Mouse (Mus musculus): ENCODE measurements around the gene Nek8. TPM values are rescaled to one million over a fixed set of nuclear protein-coding genes. Genes with fewer than 3 reads are reported as not detected.
A peak's percentile ranks its signal among the peaks of the same experiment; 100 is the strongest.
"Not testable (repeated sequence)": the region's sequence is repeated elsewhere in the genome, so short reads cannot be mapped to it uniquely, and the experiment has no call there.

The Nek8 gene
- total RNA-seq (2021) = under 1 TPM; 0.37 to 0.50 TPM
- long read RNA-seq, experiment 1, partial matches to known transcripts = 0 of 1 reads
- long read RNA-seq, experiment 1, other reads (novel, unspliced or antisense) = 0 of 1 reads
- long read RNA-seq, experiment 2, partial matches to known transcripts = 0 of 2 reads
- long read RNA-seq, experiment 2, other reads (novel, unspliced or antisense) = 1 of 2 reads

DNA sequence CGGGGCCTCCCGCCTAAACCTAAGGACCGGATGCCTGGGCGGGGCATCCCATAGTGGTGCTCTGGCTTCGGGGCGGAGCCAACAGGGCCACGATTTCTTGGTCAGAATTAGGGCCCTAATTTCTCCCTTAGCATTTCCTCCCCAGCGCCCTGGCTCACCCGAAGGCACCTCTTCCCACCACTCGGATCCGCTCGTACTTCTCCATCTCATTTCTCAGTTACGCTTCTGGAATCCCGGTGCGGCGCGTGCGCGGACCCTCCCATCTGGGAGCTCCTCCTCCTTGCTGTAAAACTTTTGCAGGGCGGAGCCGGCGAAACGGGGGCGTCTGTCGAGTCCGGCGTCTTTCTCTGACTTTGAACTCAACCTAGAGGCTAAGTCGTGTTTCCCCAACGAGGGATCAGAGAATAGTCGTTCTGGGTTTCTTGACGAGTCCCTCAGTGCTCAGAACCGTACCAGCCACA, at the start of gene Nek8, which contains the start of gene Tlcd1:
Gene Nek8, minus strand, starts transcription at position 274 of the 461 bp plus-strand sequence.
Gene Tlcd1, plus strand, starts transcription at position 310 of the 461 bp plus-strand sequence.
- DNase-seq (ENCODE audit: low spot score) = peak; percentile 90

DNA sequence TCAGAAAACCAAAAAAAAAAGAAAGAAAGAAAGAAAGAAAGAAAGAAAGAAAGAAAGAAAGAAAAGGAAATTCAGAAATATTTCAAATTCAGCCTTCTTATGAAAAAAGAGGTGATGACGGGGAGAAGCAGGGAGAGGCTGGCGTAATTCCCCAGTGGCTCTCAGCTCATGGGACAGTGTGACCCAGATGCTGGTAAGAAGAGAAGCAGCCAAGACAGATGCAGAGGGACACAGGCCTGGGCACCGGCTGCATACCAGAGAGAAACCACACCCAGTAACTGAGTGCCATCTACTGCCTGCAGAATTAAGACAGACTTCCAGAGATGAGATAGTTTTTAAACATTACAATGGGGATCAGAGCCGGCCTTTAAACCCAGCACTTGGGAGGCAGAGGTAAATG, 47.1 kb upstream of the Nek8 start:
- DNase-seq (ENCODE audit: low spot score) = peak; percentile 59

DNA sequence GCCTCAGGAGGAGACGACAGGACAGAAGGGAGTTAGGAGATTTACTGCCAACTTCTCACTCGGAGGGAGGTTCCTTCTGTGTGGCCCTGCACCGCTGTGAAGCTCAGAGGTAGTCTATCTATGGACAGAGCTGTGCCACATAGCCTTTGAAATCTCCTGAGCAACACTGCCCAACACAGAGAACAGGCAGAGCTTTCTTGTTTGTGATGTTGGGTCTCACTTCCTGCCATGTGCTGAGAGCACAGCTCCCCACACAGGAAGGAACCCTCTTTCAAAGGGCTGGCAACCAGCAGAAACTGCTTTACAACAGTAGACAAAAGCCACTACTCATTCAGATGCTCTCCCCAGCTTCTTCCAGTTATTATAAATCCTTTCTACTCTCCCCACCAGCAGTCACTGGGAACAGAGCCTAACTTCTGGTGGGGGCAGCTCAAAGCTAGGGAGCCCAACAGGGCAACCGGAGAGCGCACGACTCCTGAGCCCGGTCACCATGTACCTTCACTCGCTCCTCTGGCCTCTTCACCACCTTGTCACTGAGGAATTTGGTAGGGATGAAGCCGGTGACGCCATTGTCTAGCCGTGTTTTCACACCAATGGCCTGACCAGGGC, 39.3 kb upstream of the Nek8 start:
- DNase-seq (ENCODE audit: low spot score) = no peak

DNA sequence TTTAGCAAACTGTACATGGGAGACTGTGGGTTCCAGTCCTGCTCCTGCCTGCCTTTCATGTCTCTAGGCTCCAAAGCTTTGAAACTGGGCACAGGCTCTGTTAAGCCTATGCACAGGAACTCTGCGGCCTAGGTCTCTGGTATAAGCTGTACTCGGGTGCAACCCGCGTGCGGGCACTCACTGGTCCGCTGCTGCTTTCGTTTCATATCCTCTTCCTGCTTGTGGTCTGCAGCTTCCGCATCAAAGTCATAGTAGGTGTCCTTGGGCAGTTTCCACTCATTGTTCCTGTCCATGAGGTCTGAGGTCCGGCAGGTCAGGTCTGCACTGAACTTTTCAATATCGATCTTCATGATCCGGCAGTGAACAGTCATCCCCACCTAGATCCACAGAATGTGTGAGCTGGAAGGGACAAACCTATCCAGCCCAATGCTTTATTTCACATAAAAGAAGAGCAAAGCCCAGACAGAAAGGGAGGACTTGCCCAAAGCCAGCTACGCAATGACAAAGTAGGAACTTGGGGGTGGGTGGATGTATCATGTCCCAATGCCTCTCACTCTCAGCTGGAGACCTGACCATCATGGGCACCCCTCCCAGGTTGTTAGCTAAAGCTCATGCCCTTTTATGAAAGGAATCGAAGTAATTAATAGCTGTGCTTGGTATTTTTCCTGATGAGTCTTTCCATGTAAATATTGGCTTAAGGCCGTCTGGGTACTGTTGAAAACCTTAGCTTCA, 36.8 kb upstream of the Nek8 start:
- DNase-seq (ENCODE audit: low spot score) = no peak

DNA sequence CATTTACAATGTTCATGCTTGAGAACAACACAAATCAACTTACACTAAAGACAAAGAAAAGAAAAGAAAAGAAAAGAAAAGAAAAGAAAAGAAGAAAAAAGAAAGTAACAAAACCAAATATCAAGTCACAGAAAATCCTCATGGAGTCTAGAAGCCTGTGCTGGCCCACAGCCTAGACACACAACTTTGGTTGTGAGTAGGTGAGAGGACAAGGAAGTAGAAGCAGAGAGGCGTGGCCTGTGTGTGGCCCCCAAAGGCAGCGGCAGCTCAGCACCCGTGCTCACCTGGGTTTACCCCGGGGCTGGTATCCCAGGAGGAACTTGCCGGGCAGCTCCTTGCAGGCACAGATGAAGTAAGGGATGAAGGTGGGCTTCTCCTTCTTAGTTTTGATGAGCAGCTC, 35.0 kb upstream of the Nek8 start:
- no peak for DNase-seq (ENCODE audit: low spot score)

DNA sequence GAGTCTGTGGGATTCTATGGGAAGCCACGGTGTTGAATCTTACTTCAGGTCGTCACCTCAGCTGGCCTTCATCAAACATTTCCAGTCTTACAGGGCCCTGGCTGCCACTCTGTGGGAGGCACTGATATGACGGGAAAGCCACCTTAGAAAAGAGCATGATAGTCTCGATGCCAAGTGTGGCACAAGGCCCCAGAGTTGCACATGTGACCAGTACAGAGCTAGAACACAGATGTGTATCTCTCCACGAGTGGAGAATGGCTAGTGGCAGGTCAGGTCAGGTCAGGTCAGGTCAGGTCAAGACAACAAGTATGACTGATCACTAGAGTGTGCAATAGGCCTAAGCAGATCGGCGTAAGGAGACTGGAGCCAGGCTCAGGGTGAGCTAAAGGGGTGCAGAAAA, 34.1 kb upstream of the Nek8 start:
- DNase-seq (ENCODE audit: low spot score) = no peak

DNA sequence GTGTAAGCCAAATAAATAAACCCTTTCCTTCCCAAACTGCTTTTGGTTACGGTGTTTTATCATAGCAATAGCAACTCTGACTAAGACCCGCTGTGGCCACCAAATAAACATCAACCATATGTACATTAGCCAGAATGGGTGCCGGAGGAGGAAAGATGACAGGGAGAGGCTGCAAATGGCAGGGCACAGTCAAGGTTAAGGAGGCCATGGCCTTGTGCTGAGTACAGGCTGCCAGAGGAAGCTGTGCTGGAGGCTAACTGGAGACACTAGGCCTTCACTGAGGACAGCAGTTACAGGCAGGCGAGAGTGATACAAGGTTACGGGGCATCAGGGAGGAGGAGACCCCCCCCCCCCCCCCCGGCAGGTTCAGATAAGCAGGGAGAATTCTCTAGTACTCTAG, 33.4 kb upstream of the Nek8 start:
- no peak for DNase-seq (ENCODE audit: low spot score)

DNA sequence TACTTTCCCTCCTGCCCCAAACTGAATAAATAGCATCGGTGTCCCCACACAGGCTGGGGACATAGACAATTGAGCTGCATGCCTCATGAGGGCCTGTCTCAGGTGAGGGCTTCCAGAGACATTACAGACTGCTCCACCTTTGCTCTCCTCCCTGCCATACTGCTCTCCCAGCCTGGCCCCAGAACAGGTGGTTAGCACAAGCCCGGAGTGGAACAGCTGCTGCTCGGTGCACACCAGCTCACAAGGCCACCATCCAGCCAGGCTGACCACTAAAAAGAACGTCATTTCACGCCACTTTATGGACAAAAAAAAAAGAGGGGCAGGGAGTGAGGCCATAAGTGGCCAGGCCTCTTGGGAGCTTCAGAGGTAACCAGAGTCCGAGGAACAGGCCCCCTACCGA, 30.7 kb upstream of the Nek8 start:
- DNase-seq (ENCODE audit: low spot score) = no peak

DNA sequence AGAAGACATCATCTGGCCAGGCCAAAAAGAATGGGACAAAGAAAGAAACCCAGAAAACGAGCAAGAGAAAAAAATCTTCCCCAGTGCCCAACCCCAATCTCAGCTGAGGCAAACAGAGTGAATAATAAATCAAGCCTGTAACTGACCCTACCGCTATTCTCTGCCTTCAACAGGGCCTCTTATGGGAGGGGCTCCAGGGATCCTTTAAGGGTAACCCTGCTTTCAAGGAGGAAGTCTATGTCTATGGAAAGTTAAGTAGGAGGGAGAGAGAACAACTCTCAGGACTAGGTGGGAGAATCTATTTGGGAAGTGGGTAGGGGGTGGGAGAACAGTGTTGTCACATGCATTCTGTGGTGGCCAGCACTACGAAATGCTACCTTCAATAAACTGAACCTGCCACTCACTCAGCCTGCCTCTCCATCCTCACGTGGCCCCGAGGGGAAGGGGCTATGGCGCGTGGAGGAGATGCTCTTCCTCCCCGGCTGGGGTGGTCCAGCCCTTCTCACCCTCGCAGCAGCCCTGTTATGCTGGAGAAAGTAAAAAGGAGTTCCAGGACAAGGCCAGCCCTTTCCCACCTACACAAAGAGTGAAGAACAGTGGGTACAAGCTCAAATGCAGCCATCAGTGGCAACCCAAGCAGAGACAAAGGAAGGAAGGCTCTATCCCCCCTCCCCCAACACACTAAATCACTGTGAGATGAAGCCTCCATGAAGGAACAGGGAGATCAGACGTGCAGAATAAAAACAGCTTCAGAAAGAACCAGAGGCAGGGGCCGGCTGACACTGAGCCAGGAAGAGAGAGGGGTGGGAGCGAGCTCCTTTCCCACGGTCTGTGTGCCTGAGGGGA, 29.1 kb upstream of the Nek8 start:
- DNase-seq (ENCODE audit: low spot score) = no peak

DNA sequence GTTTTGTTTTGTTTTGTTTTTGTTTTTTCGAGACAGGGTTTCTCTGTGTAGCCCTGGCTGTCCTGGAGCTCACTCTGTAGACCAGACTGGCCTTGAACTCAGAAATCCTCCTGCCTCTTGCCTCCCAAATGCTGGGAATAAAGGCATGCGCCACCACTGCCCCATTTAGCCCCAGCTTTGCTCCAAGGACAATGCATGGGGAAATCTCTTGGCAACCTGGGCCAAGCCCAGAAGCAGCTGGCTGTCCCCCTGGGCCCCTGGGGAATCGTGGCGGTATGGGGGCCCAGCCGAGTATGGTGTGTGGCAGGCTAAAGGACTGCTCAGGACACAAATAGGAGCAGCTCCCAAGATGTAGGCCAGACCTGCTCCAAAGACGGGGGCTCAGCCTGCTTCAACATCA, 27.8 kb upstream of the Nek8 start:
- no peak for DNase-seq (ENCODE audit: low spot score)

DNA sequence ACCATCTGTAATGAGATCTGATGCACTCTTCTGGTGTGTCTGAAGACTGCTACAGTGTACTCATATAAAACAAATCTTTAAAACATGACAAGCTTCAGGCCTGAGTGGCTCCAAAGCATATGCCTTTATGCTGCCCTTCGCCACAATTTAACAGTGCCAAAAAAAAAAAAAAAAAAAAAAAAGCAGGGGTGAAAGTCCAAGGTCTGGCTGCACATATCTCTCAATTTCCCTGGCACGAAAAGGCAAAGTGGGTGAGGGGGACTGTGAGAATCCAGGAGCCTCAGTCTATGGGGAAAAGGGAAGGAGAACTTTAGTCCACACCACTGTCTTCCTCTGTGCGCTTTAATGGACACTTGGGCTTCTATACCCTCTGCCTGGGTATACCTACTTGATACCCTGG, 25.9 kb upstream of the Nek8 start:
- no peak for DNase-seq (ENCODE audit: low spot score)

DNA sequence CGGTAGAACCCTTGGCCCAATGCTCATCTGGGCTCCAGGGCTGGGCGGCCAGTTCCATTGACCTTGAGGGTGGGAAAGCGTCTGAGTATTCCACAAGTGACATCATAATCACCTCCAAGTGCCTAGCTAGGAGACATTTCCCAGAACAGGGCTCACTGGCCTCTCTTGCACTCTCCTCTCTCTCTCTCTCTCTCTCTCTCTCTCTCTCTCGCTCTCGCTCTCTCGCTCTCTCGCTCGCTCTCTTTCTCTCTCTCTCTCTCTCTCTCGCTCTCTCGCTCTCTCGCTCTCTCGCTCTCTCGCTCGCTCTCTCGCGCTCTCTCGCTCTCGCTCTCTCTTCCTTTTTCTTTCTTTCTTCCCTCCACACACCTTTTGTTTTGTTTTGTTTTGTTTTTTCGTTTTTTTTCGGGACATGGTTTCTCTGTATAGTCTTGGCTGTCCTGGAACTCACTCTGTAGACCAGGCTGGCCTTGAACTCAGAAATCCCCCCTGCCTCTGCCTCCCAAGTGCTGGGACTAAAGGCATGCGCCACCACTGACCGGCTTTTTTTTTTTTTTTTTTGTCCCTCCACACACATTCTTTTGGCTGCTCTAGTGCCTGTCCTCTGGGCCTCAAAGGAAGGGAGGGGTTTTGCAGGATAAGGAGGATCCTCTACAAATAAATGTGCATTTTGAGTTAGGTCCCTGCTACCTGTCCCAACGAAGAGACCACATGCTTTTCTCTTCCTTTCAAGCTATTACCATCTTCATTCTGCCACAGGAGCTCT, 18.8 kb upstream of the Nek8 start:
- DNase-seq (ENCODE audit: low spot score) = no peak

DNA sequence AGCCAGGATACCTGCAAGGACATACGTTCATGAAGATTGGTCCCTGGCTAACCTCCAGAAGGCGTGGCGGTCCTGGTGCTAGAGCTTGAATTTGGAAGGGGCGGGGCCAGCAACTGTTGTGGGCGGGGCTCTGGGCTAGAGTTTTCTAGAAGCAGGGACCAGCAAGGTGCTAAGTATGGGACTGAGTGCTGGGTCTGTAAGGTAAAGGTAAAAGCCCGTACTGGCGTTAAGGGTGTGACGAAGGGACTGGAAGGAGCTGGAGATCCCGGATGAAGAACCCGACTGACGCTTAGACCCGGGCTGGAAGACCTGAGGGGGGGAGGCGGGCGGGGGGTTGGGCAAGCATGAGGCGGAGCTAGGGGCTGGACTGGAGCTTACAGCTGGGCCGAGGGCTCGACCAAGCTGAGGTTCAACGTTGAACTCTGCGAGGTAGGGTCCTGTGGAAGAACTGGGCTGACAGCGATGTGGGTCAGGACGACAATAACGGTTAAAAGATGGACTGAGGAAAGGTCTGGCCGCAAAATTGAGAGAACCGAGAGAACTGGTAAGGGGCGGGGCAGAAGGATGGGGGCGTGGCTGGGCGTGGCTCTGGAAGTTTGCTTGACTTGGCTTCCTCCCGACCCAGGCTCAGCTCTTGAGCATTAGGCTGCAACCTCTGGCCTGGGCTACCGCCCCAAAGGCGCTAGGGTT, 18.1 kb upstream of the Nek8 start:
- DNase-seq (ENCODE audit: low spot score) = peak; percentile 79

DNA sequence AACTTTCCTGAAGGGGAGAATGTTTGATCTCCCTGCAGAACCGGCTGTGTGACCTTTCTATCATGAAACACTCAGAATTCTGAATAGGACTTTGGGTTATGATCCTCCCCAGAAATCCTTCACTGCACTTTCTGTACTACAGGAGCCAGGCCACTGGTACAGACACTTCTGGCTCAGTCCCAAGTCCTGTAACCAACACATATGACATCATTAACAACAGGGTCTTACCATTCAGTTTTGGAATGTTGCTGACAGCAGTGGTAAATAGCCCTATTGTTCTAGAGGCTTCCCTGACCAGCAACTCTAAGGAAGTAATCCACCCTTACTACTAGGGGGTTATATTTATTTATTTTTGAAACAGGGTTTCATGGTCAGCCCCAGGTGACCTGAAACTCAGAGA, 16.6 kb upstream of the Nek8 start, which contains the start of gene Proca1:
Gene Proca1, plus strand, starts transcription at position 280 of the 400 bp plus-strand sequence.
- DNase-seq (ENCODE audit: low spot score) = no peak

DNA sequence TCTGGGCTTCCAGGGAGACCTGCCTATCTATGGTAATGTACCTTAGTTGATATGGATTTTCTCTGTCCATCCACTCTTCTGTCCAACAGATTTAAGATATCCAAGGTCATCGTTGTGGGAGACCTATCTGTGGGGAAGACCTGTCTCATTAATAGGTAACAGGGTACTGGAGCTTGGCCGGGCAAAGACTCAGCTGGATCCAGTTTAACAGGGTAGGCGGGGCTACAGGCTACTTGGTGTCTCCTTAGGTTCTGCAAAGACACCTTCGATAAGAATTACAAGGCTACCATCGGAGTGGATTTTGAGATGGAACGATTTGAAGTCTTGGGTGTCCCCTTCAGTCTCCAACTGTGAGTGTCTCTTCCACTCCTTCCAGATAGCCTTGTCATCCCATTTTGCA, 13.6 kb upstream of the Nek8 start:
- no peak for DNase-seq (ENCODE audit: low spot score)

DNA sequence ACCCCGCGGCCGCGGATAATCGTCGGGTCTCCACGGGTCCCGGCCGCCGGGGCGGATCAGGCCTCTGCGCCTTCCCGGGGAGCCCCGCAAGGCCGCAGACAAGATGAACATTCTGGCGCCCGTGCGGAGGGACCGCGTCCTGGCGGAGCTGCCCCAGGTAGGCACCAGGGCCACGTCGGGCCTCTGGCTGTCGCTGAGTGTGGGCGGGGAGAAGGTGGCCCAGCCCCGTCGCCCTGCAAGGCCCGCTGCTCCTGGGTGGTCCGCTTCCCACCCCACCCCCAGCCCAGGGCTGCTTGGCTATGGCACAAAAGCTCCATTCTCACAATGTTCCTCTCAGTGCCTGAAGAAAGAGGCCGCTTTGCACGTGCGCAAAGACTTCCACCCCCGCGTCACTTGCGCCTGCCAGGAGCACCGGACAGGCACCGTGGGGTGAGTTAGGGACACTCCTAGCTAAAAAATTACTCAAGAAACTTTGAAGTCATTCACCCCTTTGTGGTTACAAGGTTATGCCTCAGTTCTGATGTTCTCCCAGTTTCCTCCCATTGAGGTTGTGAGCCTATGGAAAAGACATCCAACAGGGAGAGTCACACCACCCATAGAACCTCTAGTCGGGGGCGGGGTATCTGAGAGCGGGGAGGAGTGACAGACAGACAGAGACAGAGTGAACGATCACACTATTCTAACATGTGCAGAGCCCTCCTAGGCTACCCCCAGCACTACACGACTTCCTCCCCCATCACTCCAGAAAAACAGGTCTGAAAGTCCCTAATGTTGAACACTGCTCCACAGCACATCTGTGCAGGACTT, 13.0 kb upstream of the Nek8 start:
- peak; percentile 21 for DNase-seq (ENCODE audit: low spot score)

DNA sequence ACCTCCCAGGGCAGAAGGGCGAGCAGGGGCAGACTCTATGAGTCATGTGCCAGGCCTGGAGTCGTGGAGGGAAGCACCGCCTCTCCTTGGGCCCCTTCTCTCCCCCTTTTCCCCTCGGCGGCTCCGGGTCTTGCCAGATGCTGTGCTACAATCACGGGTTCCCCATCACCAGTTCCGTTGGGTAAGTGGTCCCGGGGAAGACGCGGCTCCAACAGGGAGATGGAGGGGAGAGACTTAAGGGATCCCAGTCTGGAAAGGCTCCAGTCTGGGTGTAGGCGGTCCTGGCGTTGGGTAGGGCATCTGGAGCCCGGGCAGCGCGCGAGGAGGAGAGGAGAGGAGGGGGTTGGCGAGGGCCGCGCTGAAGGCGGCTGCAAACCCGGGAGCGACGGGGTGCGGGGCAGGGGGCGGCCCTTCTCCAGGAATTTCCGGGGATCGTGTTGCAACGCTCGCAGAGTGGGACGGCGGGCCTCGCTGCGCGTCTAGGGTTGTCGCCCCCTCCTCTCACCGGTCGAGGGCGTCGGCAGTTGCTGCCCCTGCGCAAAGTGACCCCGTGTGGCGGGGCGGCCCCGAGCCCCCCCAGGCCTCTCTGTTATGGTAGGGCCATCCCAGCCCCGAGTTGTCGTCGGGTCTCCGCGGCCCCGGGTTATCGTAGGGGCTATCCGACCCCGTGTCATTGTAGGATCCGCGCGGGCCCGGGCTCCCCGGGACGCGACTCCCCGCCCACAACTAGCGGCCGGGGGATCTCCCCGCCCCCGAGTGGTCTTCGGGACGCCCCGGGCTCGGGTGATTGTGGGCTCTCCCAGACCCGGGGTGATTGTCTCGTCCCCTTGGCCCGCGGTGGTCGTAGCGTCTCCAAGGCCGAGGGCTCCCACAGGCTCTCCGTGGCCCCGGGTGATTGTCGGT, 12.1 kb upstream of the Nek8 start, which contains the start of gene Rab34:
Gene Rab34, plus strand, starts transcription at position 100 of the 903 bp plus-strand sequence.
- peak; percentile 52 for DNase-seq (ENCODE audit: low spot score)

DNA sequence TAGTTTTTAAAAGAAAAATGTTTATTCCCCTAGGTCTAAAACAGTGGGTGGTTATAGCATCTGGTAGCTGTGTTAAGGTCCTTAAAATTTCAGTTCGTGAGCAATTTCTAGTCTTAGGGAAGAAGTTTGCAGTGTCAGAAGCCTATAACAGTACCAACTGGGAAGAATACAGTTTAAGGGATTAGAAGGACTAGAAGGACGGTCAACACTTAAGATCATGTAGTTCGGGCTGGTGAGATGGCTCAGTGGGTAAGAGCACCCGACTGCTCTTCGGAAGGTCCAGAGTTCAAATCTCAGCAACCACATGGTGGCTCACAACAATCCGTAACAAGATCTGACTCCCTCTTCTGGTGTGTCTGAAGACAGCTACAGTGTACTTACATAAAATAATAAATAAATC, 8.2 kb upstream of the Nek8 start:
- not testable (repeated sequence) for DNase-seq (ENCODE audit: low spot score)

Data from gastrocnemius, adult 18-20 months (tissue).